Mouse (Mus musculus) heart, embryonic 14.5 days (tissue): ENCODE measurements around the gene Tk1. TPM values are rescaled to one million over a fixed set of nuclear protein-coding genes. Genes with fewer than 3 reads are reported as not detected.
"Not testable (repeated sequence)": the region's sequence is repeated elsewhere in the genome, so short reads cannot be mapped to it uniquely, and the experiment has no call there.

ENCODE experiments used
- ATAC-seq: fragments of 200-750 bp; cut with Nextera tagmentation; 2 replicates; pipeline ENCODE4 v1.8.0; 2017; ENCODE audit warnings: low read depth, moderate TSS enrichment; ENCODE audit not compliant: insufficient number of reproducible peaks, insufficient read depth, low FRiP score
- H3K27ac ChIP-seq, 2 experiments: fragments of 200-500 bp in 1 of 2; fragments of 300-500 bp in 1 of 2; sonication (generic) in 1 of 2; replicated peaks in 1 of 2; 2 replicates each; pipeline ENCODE4 v1.5.1; 2012 to 2014; ENCODE audit warnings: low read depth in 2 of 2, low read length in 2 of 2, control low read depth in 1 of 2, mild to moderate bottlenecking in 1 of 2, mixed read lengths in 1 of 2; ENCODE audit not compliant: control insufficient read depth in 1 of 2, insufficient read depth in 1 of 2
- H3K27me3 ChIP-seq: fragments of 300-500 bp; sonication (generic); 2 replicates; pipeline ENCODE4 v1.6.1; 2014; ENCODE audit warnings: mild to moderate bottlenecking, low read length, control low read depth; ENCODE audit not compliant: control insufficient read depth, insufficient read depth
- H3K36me3 ChIP-seq: fragments of 300-500 bp; sonication (generic); 2 replicates; pipeline ENCODE4 v1.6.1; 2014; ENCODE audit warnings: mild to moderate bottlenecking, control low read depth, low read length, mixed read lengths; ENCODE audit not compliant: control insufficient read depth, insufficient read depth
- H3K4me1 ChIP-seq, 2 experiments: fragments of 200-500 bp in 1 of 2; fragments of 300-500 bp in 1 of 2; sonication (generic) in 1 of 2; 2 replicates each; pipeline ENCODE4 v1.6.1; 2012 to 2014; ENCODE audit warnings: low read length in 2 of 2, control low read depth in 1 of 2, mixed read lengths in 1 of 2; ENCODE audit not compliant: control insufficient read depth in 2 of 2, insufficient read depth in 2 of 2
- H3K4me2 ChIP-seq: fragments of 300-500 bp; sonication (generic); 2 replicates; pipeline ENCODE4 v1.6.1; 2014; ENCODE audit warnings: mild to moderate bottlenecking, low read length
- H3K4me3 ChIP-seq, 2 experiments: fragments of 200-500 bp in 1 of 2; fragments of 300-500 bp in 1 of 2; sonication (generic) in 1 of 2; 2 replicates each; pipeline ENCODE4 v1.5.1; 2012 to 2014; ENCODE audit warnings: low read length in 2 of 2, mild to moderate bottlenecking in 2 of 2, control low read depth in 1 of 2, low read depth in 1 of 2, moderate library complexity in 1 of 2; ENCODE audit not compliant: control insufficient read depth in 1 of 2, insufficient read depth in 1 of 2
- H3K9ac ChIP-seq: fragments of 300-500 bp; sonication (generic); 2 replicates; pipeline ENCODE4 v1.6.1; 2014; ENCODE audit warnings: mild to moderate bottlenecking, low read length
- H3K9me3 ChIP-seq: fragments of 300-500 bp; sonication (generic); 2 replicates; pipeline ENCODE4 v1.6.1; 2016; ENCODE audit warnings: low read length, control low read depth; ENCODE audit not compliant: control insufficient read depth
- WGBS: fragments of 180-500 bp; shearing (Covaris S2); extraction: QIAGEN DNeasy Blood & Tissue Kit; methylation state at CpG from one replicate; pipeline ENCODE4 v1.1.7; 2014; 5-methylcytosine and 5-hydroxymethylcytosine counted together
- polyA plus RNA-seq: library from polyadenylated mRNA; unstranded; fragments of >200 nt; fragmentation: Nextera tagmentation; extraction: Ambion mirVana; gene quantifications from 2 replicates; pipeline ENCODE4 v1.2.1, GENCODE M21; 2014

The Tk1 gene
- polyA plus RNA-seq, 1 experiment from 2014 or later = 100 TPM

- H3K4me1 ChIP-seq = peaks cover 30 to 49% of the 10 kb centered on the region in 2 experiments
- H3K9ac ChIP-seq = peak overlapping the region; percentile 53
Measured at GRCm38 (mm10) chr11:117820173-117820572, 5.7 kb downstream of the Tk1 start.

DNA sequence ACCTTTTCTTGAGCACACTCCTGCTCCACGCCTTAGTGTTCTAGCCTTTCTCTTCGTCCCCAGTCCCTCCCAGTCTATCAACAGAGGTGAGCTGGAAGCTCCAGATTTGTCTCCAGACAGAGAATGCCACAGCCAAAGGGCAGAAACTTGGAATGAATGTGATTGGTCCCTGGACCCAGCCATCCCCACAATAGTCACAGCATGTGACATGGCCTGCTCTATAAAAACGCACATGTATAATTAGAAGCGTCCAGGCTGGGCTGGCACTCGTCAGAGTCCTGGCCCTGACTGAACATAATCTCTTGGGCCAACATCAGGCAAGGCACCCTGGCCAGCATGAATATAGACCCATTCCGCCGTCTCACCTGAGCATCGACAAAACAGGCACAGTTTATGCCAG, 6.8 kb downstream of the Tk1 start:
- Histone ChIP-seq H3K4me1 (peaks cover 29 to 49% of the 10 kb centered on the region in 2 experiments), H3K27ac (peak overlapping the region; percentile 77 to 89), H3K36me3 (peaks cover 97% of the 10 kb centered on the region), H3K9me3 (no peaks in the 10 kb centered on the region), H3K9ac (peak overlapping the region; percentile 53; the same call in 1 of the 2 replicates), H3K4me3 (no peak overlapping the region), H3K4me2 (peak overlapping the region; percentile 19; the same call in 1 of the 2 replicates), H3K27me3 (no peaks in the 10 kb centered on the region)
- 50% methylated on average over 8 of the region's 8 CpGs for WGBS
- peak; percentile 69 for ATAC-seq

More at GRCm38 (mm10) chr11:117820173-117820572, 5.7 kb downstream of the Tk1 start:
- Histone ChIP-seq H3K36me3 (peaks cover 88% of the 10 kb centered on the region), H3K9me3 (no peaks in the 10 kb centered on the region), H3K27me3 (no peaks in the 10 kb centered on the region), H3K4me3 (no peak overlapping the region), H3K27ac (peak overlapping the region in 1 of 2 experiments; percentile 77; a peak in 2 of 4 replicates), H3K4me2 (no peak overlapping the region)
- ATAC-seq = no peak
- WGBS = 93% methylated on average over 7 of the region's 7 CpGs

DNA sequence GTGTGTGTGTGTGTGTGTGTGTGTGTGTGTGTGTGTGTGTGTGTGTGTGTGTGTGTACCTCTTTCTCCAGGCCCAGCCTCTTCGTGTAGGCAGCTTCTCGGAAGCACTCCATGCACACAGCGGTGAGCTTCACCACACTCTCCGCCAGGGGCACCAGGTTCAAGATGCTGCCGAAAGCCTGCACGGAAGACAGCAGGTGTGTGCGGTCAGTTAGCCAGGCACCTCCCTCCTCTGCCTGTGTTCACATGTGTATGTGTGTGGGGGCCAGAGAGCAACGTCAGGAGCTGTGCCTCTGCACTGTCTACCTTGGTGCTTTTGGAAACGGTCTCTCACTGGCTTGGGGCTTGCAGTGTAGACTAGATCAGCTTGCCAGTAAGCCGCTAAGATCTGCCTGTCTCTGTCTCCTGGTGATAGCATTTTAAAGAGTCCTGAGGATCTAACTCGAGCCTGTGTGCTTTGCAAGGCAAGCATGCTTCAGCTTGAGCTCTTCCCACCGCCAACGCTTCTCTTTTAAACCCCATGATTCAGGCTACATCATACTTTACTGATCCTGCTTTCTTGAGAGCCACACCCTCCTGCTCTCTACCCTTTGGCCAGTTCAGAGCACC, 9.4 kb downstream of the Tk1 start:
- Histone ChIP-seq H3K4me1 (peaks cover 17 to 29% of the 10 kb centered on the region in 2 experiments), H3K27ac (no peak overlapping the region), H3K4me2 (no peak overlapping the region), H3K4me3 (no peak overlapping the region), H3K36me3 (peaks cover 94% of the 10 kb centered on the region), H3K27me3 (no peaks in the 10 kb centered on the region), H3K9ac (no peak overlapping the region), H3K9me3 (no peaks in the 10 kb centered on the region)
- ATAC-seq = no peak
- WGBS = 86% methylated on average over 13 of the region's 13 CpGs

- not testable (repeated sequence) for H3K27me3 ChIP-seq, H3K27ac ChIP-seq
Measured at GRCm38 (mm10) chr11:117815850-117816249, 10.0 kb downstream of the Tk1 start.

DNA sequence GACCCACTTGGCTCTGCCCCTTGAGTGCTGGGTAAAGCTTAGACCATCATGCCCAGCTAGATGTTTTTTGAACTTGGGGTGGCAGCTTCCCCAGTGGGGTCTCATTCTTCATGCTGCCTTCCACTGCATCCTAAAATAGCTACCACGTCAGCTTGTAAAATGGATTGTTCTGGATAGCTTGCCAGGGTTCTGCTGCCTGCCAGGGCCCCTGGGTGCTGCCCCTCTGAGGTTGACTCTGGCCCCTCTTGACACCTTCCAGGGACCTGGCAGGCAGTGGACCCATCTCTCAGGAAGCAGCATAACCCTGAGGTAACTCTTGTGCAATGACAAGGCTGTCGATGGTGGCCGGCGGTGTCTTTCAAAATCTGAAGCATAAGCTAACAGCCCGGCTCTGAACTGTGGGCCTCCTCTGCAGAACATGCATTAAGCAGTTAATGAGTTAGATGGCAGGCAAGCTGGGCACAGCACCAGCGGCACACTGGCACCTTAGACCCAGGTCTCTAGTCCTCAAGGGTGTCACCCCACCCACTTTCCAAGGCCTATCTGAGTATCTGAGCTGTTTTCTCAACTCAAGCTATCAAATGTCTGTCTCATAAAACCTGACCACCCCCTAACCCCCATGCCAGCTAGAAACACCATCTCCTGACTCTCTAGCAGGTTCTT, 11.1 kb downstream of the Tk1 start:
- Histone ChIP-seq H3K27ac (0 out of 4 replicates have a peak overlapping the region, but pooled peaks of 1 of the 2 experiments have one; percentile 22), H3K9ac (peak overlapping the region; percentile 17; the same call in 1 of the 2 replicates), H3K4me1 (peaks cover 17 to 32% of the 10 kb centered on the region in 2 experiments), H3K27me3 (no peaks in the 10 kb centered on the region), H3K9me3 (no peaks in the 10 kb centered on the region), H3K36me3 (peaks cover 77% of the 10 kb centered on the region), H3K4me3 (no peak overlapping the region), H3K4me2 (no peak overlapping the region)
- no peak for ATAC-seq
- WGBS = 79% methylated on average over 6 of the region's 6 CpGs

More at GRCm38 (mm10) chr11:117815850-117816249, 10.0 kb downstream of the Tk1 start:
- peaks cover 87% of the 10 kb centered on the region for H3K36me3 ChIP-seq
- not testable (repeated sequence) for H3K9me3 ChIP-seq, H3K4me3 ChIP-seq, H3K4me2 ChIP-seq, ATAC-seq, H3K9ac ChIP-seq
- H3K4me1 ChIP-seq = peaks cover 17 to 35% of the 10 kb centered on the region in 2 experiments
- 76% methylated on average over 9 of the region's 9 CpGs for WGBS

GRCm38 (mm10) chr11:117813867-117814266, 12.0 kb downstream of the Tk1 start:
- H3K4me2 ChIP-seq = no peak overlapping the region
- H3K27ac ChIP-seq = no peak overlapping the region
- H3K36me3 ChIP-seq = peaks cover 68% of the 10 kb centered on the region
- no peaks in the 10 kb centered on the region for H3K27me3 ChIP-seq
- H3K4me1 ChIP-seq = peaks cover 14 to 29% of the 10 kb centered on the region in 2 experiments
- no peak overlapping the region for H3K9ac ChIP-seq
- H3K4me3 ChIP-seq = no peak overlapping the region
- no peak for ATAC-seq
- H3K9me3 ChIP-seq = no peaks in the 10 kb centered on the region
- 67% methylated on average over 5 of the region's 5 CpGs for WGBS

DNA sequence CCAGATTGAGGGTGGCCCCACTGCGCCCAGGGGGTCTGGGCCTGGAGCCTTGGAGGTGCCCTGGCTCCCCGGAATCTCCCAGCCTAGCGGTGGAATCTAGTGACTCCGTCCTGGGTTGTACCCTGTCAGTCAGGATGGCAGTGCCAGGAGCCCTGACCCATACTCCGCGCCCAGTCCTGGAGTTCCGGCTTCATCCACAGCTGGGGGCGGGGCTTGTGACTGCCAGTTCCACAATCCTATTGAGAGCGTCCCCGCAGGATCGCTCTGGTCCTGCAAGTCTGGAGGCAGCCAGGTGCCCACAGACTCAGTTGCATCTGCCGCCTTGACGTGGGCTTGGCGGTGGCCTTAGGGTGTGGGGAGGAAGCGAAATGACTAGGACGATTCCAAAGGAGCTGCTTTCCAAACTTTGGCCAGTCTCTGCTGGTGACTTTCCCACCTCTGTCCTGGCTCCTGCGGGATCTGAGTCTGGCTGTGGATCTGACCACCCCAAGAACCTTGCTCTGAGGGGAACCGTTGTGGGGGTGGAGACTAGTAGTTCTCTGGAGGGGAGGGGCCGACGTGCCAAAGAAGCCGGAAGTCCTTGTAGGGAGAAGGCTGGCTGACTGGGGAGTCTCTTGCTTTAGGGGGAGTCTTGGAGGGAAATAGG, 15.4 kb downstream of the Tk1 start:
- ATAC-seq = peak; percentile 68
- peak overlapping the region; percentile 83 to 93 for H3K4me3 ChIP-seq
- peaks cover 35% of the 10 kb centered on the region for H3K36me3 ChIP-seq

More for the DNA sequence above, 15.4 kb downstream of the Tk1 start:
- no peaks in the 10 kb centered on the region for H3K9me3 ChIP-seq
- peak overlapping the region; percentile 93 for H3K9ac ChIP-seq
- peak overlapping the region; percentile 96 for H3K4me2 ChIP-seq
- peaks cover 9 to 27% of the 10 kb centered on the region in 2 experiments for H3K4me1 ChIP-seq
- H3K27ac ChIP-seq = peak overlapping the region; percentile 63 to 65
- WGBS = under 1% methylated on average over 21 of the region's 21 CpGs
- no peaks in the 10 kb centered on the region for H3K27me3 ChIP-seq
